Mouse (Mus musculus): ENCODE measurements at regions not wholly inside any gene's neighbourhood (a gene's known extent, or its start where the extent isn't known, plus 50 kb on each side); places are given as distances from the start of the nearest gene placed in this dataset.

- DNase-seq (ENCODE audit: inconsistent age in 2 of 2, low spot score in 1 of 2), result no peak
Observed at GRCm38 (mm10) chr13:87649289-87649688, 1172.0 kb upstream of the Edil3 start.

- peak; percentile 19 to 77 for DNase-seq (ENCODE audit: inconsistent age in 2 of 2, low spot score in 1 of 2)
Observed at GRCm38 (mm10) chr13:87672461-87672860, 1148.8 kb upstream of the Edil3 start.

- DNase-seq (ENCODE audit: inconsistent age in 2 of 2, low spot score in 1 of 2), result no peak
Observed at GRCm38 (mm10) chr13:87678917-87679316, 1142.4 kb upstream of the Edil3 start.
